Mouse (Mus musculus) gastrocnemius, postnatal 4 days (tissue): ENCODE results near the gene Efna5. TPM values are rescaled to one million over a fixed set of nuclear protein-coding genes. Genes with fewer than 3 reads are reported as not detected.
A peak's percentile ranks its signal among the peaks of the same experiment; 100 is the strongest.

Source experiments
- DNase-seq, 2 experiments: peaks; one replicate each; pipeline ENCODE4 v3.0.0; 2021 to 2022; ENCODE audit warnings: low spot score in 2 of 2, mixed read lengths in 2 of 2
- total RNA-seq, 2 experiments: library from RNA; stranded (reverse); gene quantifications; 2 replicates each; pipeline ENCODE4 v1.2.3; 2021

Gene Efna5
- total RNA-seq, 2 experiments from 2014 or later: 6.2 to 8.4 TPM

DNA sequence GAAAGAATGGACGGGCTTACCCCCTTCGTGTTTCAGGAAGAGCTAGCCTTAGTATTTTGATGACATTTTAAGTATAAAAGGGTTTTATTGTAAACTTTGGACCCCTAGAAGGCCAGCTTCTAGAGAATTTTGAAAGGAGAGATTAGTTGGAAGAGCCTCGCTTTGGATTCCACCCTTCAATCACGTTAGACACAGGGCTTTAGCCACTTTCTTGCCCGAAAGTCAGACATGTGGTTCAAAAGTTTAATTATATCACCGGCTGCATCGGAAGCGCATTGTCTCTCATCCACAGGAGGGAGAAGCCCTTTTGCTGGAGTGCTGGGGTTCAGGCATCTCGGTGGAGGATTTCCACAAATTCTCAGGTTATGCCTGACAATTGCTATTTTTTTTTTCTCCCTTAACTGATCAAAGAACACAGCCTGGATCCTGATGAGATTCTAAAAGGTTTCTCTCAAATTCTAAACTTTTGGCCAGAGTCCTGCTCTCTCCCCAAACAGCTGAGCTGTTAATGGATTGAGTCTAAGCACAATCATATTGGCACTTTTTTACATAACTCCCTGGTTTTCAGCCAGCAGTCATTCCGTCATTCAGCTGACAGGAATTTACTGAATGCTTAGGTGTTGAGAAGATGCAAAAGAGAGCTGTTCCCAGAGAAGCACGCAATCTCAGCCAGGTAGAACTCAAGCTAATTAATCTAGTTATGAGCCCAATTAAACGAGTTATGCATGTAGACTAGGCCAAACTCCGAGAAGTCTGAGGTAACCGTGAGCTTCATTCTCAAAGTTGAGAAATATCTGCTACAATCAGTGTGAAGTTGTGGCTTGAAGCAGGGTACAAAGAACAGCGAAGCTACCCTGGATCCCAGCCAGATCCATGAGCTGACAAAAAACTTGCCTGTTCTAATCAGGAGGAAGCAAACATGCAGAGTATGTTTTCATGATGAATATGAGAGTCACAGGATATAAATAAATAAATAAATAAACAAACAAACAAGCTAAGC is 91.5 kb downstream of the Efna5 start:
- no peak for DNase-seq

DNA sequence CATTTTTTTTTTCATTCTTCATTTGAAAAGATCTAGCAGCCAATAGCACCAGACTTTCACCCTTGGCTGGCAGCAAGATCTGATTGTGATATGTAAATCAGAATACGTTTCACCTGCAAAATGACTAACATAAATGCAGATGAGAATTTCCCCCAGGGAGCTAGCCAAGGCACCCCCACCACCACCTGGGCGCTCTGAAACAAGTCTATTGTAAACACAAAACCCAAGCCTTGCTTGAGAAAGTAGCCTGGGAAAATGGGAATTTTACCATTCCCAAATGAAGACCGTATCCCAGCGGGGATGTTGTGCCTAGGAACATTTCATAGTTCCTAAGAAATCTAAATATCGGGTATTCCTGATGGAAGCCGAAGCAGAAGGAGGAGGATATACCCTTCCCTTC is 92.3 kb downstream of the Efna5 start:
- no peak for DNase-seq

DNA sequence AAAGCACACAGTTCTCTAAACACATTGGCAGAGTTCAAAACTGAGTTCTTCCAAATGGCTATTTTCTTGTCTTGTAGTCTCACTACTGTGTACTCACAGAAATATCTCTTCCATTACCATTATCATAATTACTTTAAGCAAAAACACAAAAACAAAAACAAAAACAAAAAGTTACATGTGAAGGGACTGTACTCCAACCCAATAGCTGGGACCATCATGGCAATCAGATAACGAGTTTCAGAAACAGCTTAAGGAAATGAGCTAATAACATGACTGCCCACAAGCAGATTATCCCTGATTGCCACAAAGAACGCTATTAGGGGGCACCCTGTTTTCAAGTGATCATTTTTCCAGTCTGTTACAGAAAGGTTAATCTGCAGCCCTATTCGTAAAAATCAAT is 93.3 kb downstream of the Efna5 start:
- no peak for DNase-seq

DNA sequence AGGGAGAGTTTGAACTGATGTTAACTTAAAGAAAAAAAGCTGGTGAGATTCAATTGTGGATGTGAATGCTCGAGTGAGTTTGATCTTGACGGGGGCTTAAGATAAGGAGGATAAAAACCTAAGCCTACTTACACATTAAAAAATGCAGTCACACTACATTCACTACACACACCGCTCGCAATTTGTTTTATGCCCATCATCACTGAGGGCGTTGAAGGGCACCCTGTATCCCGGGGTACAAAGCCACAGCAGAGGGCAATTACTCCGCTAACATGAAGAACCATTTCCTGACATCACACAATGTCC is 94.6 kb downstream of the Efna5 start:
- DNase-seq: no peak

DNA sequence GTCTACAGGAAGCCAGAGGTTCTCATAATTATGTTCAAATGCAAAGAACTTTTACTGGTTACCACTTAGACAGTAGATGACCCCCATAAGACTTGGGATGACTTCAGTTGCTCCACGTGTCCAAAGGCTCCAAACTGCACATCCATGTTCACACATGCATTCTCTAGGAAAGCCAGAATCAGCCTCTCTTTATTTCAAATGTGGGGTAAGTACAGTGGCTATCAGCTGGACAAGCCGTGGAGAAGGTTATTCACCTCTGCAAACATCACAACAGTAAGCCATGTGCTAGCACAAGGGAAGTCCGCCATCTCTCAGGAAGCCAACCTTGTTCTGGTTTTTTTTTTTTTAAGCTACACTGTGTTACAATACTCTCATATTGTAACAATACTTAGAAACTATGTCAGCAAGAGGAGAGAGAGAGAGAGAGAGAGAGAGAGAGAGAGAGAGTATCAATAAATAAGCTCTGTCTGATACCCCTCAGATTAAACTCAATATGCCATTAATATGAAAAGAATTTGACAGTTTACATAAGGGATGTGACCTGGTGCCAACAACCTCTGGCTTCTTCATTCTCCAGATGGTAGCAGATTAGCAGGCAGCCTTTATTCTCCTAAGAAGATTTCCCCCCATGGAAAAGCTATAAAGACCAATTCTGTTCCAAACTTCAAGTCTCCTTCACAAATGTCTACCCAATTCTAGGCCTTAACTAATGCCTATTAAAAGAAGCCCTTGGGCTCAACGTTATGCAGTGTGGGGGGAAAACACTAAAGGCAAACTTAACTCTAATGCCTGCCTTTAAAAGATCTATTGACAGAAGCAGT is 95.1 kb downstream of the Efna5 start:
- DNase-seq: no peak

DNA sequence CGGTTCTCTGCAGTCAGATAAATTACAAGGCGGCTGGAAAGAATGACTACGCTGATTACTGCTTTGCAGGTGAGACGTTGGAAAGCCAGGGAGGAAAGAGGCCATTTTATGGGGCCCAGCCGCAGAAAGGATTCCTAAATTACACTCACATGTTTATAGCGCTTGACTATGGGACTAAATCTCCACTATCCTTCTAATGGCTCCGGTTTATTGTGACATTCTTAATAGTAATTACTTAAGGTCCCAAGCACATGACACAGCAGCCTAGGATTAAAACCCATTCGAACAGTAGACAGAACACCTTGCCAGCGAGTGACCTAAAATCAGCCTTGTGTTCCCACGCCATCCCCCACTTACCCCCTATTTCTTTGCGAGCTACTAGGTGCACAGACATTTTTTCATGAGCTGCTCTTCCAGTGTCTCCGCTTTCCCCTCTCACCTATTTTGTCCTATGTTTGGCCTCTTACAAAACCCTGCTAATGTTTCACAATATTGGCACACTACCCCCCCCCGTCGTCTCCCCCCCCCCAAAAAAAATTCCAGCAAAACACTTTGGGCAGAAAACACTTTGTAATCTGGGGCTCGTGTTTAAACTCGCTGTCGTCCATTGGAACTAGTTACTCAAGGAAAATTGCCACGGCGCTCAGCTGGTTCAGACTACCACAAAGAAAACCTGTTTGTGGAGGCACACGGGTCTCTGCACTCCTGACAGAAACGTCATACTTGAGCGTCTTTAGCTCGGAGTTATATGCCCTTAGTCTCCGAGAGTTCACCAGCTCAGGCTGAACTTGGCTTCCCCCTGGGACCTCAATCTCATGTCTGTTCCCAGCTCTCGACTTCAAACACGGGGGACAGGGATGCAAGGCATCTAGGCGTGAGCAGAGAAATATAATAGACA is 96.6 kb downstream of the Efna5 start:
- DNase-seq: no peak

DNA sequence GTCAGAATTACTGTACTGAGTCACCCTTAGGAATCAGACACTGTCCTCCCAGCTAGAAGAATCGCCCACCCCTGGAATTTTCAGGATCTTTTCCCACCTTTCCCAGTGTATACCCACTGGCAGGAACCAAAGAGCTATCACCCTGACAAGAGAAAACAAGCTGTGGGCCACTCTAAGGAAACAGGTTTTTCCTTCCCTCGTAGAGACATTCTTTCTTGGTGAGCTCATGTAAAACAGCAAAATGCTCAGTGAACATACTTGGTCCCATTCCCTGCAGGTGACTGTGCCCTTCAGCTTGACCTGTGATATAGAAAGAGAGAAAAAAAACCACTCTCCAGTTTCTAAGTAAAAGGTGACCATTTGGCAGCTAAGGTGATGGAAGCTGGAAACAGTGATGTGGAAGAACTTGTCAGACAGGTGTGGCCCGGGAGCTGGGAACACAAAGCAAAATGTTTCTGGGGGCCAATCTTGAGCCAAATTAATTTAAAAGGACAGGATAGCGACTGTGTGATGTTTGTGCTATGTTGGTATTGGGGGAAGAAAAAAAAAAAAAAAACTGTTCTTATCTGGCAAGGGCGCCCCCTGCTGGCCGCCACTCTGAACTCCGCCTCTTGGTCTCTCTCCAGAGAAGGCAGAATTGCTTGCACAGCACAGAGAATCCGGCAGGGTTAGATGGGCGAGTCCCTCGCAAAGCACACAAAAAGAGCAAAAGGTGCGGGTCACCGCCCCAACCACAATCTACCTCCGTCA is 97.4 kb downstream of the Efna5 start:
- peak; percentile 59 to 75 for DNase-seq

DNA sequence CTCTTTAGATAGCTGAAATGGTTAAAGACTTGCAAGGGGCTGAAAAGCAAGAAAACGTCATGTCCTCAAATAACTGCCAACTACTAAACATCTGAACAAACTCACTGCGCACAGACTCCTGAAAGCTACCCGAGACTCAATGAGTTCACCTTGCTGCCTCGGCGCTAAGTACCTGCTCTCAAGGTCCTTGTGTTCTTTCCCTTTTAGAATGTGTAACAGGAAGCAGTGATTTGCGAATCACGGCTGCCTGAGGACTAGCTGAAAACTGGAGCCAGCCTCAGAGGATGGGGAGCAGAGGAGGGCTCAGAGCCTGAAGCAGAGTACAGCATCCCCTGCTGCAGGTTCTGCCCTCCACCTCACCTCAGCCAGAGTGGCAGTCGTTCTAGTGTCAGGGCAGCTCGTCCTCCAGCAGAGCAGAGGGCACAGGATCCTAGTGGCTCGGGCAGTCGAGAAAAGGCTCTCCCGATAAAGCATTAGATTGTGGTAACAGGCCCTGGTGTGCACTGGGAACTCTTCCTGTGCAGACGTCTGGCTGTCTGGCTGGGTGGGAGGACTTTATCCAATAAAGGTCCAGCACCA is 98.2 kb downstream of the Efna5 start:
- DNase-seq: no peak

DNA sequence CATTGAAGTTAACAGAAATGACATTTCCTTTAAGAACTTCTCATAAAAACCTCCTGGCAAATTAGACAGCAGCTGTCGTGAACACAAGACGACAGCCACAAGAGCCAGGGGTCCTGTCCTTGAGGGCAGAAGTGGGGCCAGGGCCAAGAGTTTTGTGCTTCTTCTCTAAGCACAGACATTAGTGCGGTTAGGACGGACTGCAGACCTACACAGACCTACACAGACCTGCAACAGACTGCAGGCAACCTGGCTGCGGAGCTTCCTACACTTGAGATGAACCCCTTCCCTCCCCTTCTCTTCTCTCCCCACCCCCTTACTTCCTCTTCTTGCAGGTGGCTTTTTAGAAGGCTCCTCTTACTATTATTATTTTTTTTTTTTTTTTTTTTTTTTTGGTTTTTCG is 100.0 kb downstream of the Efna5 start:
- DNase-seq: no peak

DNA sequence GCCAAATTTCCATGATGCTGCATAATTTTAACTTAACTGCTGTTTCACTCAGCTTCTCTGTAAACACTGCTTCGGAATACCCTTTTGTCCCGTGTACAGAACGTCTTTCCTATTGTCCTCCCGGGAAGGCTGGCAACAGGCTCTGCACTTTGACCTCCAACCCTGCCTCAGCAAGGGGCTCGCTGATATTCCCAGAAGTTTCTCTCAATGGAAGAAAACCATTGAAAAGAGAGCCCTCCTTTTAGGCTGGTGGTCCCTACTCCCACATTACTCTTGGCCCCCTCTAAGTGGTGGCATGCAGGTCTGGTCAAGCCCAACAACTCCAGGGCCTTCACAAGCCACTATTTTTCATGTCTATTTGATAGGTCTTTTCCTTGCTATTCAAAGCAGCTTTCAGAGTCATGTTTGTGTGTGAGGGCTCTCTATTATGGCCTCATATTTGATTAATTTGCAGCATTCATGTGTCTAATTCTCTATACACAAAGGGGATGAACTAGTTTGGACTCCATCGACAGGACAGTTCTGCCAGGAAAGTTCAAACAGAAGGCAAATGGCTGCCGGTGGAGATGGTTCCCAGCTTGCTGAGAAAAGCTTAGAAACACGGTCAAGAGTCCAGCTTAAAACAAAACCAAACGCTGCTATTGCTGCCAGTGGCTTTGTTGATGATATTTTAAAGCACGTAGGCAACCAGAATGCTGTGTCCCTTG is 103.1 kb downstream of the Efna5 start:
- no peak for DNase-seq

DNA sequence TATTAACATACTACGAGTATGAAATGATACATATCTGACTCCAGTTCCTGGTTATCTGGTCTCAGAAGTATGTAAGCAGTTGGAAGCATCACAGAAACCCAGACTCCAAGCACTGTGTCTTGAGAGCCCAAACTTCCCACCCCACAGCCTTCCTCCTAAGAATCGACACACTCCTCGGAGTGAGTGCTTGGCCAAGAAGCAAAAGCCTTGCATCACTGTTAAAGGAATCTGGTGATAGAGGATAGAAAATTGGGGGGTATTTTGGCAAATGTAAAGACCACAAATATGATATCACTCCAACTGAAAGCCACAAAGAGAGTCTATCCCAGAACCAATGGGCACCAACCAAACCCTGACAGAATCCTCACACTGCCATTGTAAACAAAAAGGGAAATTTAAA is 104.4 kb downstream of the Efna5 start:
- DNase-seq: no peak

DNA sequence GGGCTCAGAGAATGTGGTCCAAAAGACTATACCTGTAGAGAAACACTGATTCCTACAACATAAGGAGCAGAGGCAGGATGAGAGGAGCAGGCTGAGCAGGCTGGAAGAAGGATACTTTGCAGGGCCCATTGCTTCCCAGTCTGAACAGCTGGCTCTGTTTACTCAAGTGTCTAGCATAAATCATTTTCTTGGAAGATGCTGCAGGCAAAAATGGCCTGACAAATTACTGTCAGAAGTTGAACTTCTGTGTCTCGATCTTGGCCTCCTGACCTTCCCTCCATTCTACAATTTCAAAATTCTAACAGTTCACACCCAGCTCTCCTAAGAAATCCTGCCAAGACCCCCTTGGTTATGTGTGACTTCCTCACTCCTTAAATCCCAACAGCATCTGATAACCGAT is 105.1 kb downstream of the Efna5 start:
- DNase-seq: no peak

DNA sequence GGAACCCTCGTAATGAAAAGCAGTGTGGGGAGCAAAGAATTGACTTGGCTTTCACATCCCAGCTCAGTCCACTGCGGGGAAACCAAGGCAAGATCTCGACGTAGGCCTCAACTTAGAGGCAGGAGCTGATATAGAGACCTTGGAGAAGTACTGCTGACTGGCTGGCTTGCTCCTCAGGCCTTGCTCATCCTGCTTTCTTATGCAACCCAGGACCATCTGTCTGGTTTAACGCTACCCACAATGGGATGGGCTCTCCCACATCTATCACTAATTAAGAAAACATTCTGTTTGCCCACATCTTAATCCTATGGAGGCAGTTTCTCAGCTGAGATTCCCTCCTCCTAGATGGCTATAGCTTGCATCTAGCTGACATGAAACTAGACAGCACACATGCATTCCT is 105.7 kb downstream of the Efna5 start:
- no peak for DNase-seq

DNA sequence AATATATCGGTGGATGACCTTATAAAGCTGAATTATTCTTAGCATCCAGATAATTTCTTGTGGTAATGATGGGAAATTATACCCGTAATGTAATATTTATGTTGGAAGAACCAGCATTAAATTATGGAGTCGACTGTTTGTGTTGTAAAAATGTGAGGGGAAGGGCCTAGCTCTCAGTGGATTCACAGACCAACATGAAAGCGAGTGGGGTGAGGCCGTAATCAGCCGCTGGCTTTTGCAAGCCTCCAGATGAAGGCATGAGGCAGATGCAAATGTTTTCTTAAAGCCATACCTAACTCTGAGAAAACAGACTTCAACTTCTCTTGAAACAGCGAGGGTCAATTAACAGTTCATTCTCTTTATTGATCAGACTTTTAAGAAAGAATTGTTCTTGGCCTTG is 106.4 kb downstream of the Efna5 start:
- no peak for DNase-seq

DNA sequence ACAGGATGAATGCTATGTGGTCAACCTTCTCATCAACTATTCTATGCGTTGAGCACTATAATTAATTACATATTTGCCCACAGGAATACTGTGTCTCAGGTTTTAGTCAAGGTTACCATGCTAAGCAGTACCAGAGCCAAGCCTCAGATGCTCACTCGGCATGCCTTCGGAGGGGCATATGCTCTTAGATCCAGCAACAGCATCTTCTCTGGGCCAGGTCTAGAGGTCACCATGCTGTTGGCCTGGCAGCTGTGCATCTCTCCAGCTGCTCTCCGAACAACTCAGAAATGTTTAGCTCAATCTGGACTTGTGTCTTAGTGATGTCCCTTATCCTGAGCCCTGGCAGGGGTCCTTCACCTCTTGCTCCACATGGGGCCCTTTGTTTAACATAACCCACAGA is 114.4 kb downstream of the Efna5 start:
- DNase-seq: no peak

DNA sequence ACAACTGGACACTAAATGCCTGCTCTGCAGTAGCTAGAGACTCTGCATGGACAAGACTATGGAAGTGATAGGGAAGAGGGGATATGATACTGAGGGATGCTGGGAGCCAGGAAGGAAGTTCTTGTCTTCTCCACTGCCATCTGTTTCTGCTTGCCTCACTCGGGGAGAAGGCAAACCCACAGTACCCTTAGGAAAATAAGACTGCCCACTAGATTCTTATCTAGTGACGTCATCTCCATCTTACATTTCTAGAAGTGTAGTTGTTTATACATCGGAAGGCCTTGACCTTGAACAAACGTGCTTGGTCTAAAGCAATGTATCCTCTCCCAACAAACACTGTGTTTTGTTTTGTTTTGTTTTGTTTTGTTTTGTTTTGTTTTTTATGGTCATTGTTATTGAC is 116.0 kb downstream of the Efna5 start:
- DNase-seq: no peak

DNA sequence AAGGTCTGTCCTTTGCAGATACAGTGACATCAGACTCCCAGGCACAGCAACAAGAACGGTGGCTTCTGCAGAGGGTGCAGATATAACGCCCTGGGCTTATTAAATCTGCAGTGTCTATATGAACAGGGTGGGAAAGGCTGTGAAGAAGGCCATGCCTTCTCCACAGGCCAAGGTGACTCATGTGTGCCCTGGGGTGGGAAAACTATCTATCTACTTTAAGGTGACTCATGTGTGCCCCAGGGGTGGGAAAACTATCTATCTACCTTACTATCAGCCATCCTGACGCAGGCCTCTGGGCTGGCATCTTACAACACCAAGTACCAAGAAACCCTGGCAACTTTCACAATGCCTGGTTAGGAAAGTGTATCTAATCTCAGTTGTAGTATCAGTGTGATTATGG is 124.2 kb downstream of the Efna5 start:
- DNase-seq: no peak

DNA sequence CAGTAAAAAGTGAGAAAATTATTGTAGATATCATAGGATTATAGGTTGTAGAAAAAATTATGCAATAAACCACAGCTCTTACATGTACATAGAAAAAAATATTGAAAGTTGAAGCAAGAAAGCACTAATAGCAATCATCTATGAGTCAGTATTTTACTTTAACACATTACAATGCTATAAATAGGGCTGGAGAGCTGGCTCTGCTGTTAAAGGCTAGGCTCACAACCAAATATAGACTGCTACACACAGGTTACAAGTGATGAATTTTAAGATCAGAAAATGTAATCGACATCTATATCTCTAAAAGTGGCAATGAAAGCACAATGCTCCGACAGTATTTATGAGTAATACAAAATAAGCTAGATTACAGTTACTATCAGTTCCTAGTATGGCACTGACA is 125.5 kb downstream of the Efna5 start:
- DNase-seq: no peak

DNA sequence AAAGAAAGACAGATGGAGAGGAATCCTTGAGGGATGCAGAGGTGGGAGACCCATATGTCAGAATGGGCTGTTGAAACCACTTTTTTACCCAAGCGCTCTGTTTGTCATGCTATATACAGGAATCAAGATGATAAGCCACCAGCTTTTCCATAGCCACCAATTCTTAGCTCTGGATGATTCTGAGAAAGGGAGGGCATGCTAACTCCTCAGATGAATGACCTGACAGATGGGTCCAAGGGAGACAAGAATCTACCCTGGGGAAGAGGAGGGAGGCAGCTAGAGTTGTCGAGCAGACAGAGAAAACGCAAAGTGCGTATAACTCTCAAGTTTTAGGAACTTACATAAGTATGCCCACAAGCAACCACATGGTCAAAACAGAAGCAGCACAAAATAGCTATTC is 126.5 kb downstream of the Efna5 start:
- DNase-seq: no peak
